Mouse (Mus musculus) hindbrain, embryonic 16.5 days (tissue): ENCODE results near the gene Phykpl. TPM values are rescaled to one million over a fixed set of nuclear protein-coding genes. Genes with fewer than 3 reads are reported as not detected.
A peak's percentile ranks its signal among the peaks of the same experiment; 100 is the strongest.

Experiments
- ATAC-seq: fragments of 200-750 bp; cut with Nextera tagmentation; 2 replicates; pipeline ENCODE4 v1.8.0; 2017; ENCODE audit warnings: moderate TSS enrichment, moderate library complexity
- H3K27ac ChIP-seq: fragments of 300-500 bp; sonication (generic); 2 replicates; pipeline ENCODE4 v1.5.1; 2014; ENCODE audit warnings: low read depth, mild to moderate bottlenecking, control low read depth, low read length, moderate library complexity
- H3K27me3 ChIP-seq: fragments of 300-500 bp; sonication (generic); replicated peaks from 2 replicates; pipeline ENCODE4 v1.6.1; 2014; ENCODE audit warnings: low read length; ENCODE audit not compliant: control insufficient read depth, insufficient read depth
- H3K36me3 ChIP-seq: fragments of 300-500 bp; sonication (generic); 2 replicates; pipeline ENCODE4 v1.6.1; 2014; ENCODE audit warnings: mild to moderate bottlenecking, low read length, moderate library complexity, mixed read lengths; ENCODE audit not compliant: control insufficient read depth, insufficient read depth
- H3K4me1 ChIP-seq: fragments of 300-500 bp; sonication (generic); 2 replicates; pipeline ENCODE4 v1.6.1; 2014; ENCODE audit warnings: low read depth, low read length; ENCODE audit not compliant: control insufficient read depth, insufficient read depth
- H3K4me2 ChIP-seq: fragments of 300-500 bp; sonication (generic); 2 replicates; pipeline ENCODE4 v1.6.1; 2014; ENCODE audit warnings: mild to moderate bottlenecking, low read length, control low read depth, moderate library complexity
- H3K4me3 ChIP-seq: fragments of 300-500 bp; sonication (generic); 2 replicates; pipeline ENCODE4 v1.5.1; 2014; ENCODE audit warnings: mild to moderate bottlenecking, low read length, control low read depth, moderate library complexity
- H3K9ac ChIP-seq: fragments of 300-500 bp; sonication (generic); 2 replicates; pipeline ENCODE4 v1.6.1; 2014; ENCODE audit warnings: low read depth, mild to moderate bottlenecking, control low read depth, low read length, moderate library complexity
- H3K9me3 ChIP-seq: fragments of 300-500 bp; sonication (generic); 2 replicates; pipeline ENCODE4 v1.6.1; 2014; ENCODE audit warnings: mild to moderate bottlenecking, low read length, moderate library complexity; ENCODE audit not compliant: control insufficient read depth
- whole genome bisulfite sequencing: fragments of 180-500 bp; shearing (Covaris S2); extraction: QIAGEN DNeasy Blood & Tissue Kit; methylation state at CpG from one replicate; pipeline ENCODE4 v1.1.7; 2014; 5-methylcytosine and 5-hydroxymethylcytosine counted together
- polyA plus RNA-seq: library from polyadenylated mRNA; unstranded; fragments of >200 nt; fragmentation: Nextera tagmentation; extraction: Ambion mirVana; gene quantifications from 2 replicates; pipeline ENCODE4 v1.2.1, GENCODE M21; 2015

Gene Phykpl
- polyA plus RNA-seq, result 9.2 and 9.7 TPM in 2 replicates

DNA sequence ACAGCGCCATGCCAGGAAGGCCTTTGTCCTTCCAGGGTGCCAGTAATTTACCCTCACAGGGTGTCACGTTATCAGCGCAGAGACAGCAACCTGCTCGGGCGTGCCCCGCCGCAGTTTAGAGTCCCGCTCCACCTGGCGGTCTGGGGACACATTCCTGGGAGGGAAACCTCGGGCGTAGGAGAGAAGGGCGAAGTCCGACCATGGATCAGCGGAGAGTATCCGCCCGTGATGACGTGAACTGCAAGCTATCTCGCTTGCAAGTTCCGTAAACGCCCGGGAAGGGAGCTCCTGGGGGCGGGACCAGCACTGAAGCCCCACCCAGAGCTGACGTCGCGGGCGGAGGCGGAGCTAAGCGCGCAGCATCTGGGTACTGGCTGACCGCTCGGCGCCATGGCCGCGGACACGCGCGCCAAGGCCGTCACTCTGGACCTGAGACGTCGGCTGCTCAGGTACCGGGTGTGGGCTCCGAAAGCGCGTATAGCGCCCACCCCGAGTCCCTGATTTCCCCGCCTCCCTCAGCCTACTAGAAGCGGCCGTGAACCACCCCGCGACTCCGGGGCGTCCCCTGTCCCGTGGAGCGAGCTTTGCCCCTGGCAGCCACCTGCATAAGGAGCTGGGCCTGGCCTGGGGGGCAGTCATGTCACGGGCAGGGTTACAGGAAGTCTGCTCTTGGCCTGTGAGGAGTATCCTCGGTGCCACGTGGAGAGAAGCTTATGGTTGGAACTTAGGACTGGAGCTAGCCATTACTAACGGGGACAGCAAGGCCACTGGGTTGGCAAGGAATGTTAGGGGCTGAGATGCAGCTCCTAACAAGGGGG lies at the start of gene Phykpl:
Gene Phykpl (plus strand): TSS at position 327 of the 818 bp plus-strand sequence.
- Histone ChIP-seq H3K4me3 (peak within 1 kb of the TSS; percentile 70), H3K9ac (peak within 1 kb of the TSS; percentile 72), H3K9me3 (no peaks in the 10 kb centered on the region), H3K27ac (peak within 1 kb of the TSS; percentile 90), H3K4me1 (peaks cover 13% of the 10 kb centered on the region), H3K4me2 (peak within 1 kb of the TSS; percentile 78), H3K27me3 (no peaks in the 10 kb centered on the region), H3K36me3 (peaks cover 7% of the 10 kb centered on the region; the same call in 1 of the 2 replicates)
- under 1% methylated on average over 51 of the region's 59 CpGs for WGBS
- ATAC-seq, result peak; percentile 95

DNA sequence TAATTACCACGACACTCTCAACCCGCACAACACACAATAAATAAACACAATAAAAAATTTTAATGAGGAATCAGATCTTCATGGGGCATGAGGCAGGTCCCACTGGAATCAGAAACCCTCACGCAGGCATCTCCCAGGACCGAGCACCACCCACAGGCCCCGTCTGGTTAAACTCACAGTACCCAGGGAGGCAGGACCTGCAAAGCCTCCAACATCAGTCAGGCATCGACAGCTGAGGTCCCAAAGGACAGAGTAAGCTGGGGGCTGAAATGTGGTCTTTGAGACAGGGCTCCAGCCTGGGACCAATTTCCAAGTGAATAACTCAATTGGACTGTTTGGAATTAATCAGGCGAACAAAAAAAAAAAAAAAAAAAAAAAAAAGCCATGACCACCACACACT lies 46.2 kb upstream of the Phykpl start:
- Histone ChIP-seq H3K4me2 (no peak overlapping the region), H3K9ac (no peak overlapping the region), H3K27me3 (no peaks in the 10 kb centered on the region), H3K27ac (no peak overlapping the region), H3K4me1 (no peaks in the 10 kb centered on the region), H3K4me3 (no peak overlapping the region), H3K9me3 (no peaks in the 10 kb centered on the region), H3K36me3 (no peaks in the 10 kb centered on the region)
- ATAC-seq, result no peak
- WGBS, result 23% methylated on average over 7 of the region's 7 CpGs

DNA sequence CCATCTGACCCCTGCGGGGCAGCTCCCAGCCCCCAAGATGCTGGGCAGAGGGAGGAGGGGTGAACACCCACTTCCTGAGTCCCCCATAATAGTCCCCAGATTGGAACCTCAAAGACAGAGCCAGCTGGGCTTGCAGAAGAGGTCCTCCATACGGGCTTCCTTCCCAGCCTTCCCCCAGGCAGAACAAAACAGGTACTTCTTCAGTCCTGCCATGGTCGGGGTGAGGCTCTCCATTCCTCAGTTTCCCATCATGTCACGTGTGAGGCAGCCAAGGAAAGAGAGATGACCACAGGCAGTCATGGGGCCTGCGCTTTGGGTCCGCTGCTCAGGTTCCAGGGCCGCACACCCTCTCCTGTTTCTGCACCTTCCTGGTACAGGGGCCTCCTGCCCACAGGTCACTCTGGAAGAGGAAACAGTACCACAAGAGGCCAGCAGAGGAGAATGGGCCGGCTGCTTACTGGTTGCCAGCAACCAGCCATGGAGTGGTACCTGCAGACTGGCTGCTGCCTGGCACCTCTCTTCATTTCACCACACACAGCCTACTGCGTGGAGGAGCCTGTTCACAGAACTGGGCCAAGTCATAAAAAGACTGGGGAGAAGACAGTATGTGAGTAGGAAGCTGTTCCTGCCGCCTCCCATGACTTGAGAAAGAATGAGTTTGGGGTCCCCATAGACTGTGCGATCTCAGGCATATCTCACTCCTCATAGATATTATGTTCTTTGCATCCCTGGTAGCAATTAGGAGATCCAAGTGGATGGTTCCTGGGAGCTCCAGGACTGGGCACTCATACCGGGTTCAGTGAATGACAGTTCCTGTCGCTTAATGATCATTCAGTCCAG lies 45.4 kb upstream of the Phykpl start:
- 57% methylated on average over 13 of the region's 13 CpGs for WGBS
- no peak overlapping the region for H3K27ac ChIP-seq

DNA sequence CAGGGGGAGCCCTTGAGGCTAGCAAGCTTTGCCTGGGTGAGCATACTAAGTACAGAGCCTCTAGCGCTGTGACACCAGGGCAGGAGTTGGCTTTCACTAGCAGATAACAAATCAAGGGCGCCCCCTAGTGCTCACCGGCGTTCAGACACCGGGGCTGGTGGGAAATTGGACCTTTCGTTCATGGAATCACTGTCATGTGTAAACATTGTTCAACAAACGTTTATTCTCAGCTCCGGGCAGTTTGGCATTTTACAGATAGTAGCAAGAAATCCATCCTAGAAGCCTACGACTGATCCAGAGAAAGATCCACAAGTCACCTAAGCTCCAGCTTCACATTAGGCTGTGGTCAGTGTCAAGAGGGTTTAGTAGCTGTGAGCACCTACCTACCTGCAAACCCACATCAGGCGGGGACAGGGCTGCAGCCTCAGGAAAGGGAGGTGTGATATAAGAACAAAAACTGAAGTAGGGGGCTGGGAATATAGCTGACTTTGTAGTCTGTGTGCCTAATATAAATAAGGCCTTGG lies 44.7 kb upstream of the Phykpl start:
- WGBS, result 19% methylated on average over 10 of the region's 10 CpGs

More for the DNA sequence above, 45.4 kb upstream of the Phykpl start:
- no peak overlapping the region for H3K9ac ChIP-seq
- H3K9me3 ChIP-seq, result no peaks in the 10 kb centered on the region
- H3K4me1 ChIP-seq, result no peaks in the 10 kb centered on the region
- H3K27me3 ChIP-seq, result no peaks in the 10 kb centered on the region
- ATAC-seq, result no peak; the same call in 1 of the 2 replicates
- H3K4me3 ChIP-seq, result no peak overlapping the region
- H3K4me2 ChIP-seq, result no peak overlapping the region
- H3K36me3 ChIP-seq, result no peaks in the 10 kb centered on the region

DNA sequence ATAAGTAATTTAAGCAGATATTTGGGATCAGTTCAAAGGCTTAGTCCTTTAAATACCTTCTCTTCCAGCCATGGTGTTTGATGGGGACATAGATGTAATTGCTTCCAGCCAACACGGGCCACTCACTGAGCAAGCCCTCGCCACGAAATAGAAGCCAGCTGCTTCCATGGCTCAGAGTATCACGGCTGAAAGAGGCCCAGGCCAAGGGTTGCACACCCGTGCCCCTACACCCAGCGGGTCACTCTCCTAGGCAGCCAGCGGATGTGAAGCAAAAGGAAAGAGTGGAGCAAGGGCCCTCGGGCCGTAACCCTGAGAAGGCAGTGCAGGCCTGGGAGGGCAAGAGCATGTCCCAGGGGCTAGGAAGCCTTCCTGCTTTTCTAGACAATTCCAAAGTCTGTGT lies 42.1 kb upstream of the Phykpl start:
- no peaks in the 10 kb centered on the region for H3K9me3 ChIP-seq
- no peaks in the 10 kb centered on the region for H3K4me1 ChIP-seq
- no peak overlapping the region for H3K4me3 ChIP-seq
- no peak overlapping the region for H3K9ac ChIP-seq
- ATAC-seq, result no peak
- 58% methylated on average over 9 of the region's 9 CpGs for WGBS
- no peaks in the 10 kb centered on the region for H3K27me3 ChIP-seq
- no peaks in the 10 kb centered on the region for H3K36me3 ChIP-seq
- H3K27ac ChIP-seq, result no peak overlapping the region
- H3K4me2 ChIP-seq, result no peak overlapping the region

More for the DNA sequence above, 44.7 kb upstream of the Phykpl start:
- Histone ChIP-seq H3K27ac (no peak overlapping the region), H3K27me3 (no peaks in the 10 kb centered on the region), H3K9me3 (no peaks in the 10 kb centered on the region), H3K4me2 (no peak overlapping the region), H3K4me3 (no peak overlapping the region), H3K9ac (no peak overlapping the region), H3K4me1 (no peaks in the 10 kb centered on the region), H3K36me3 (no peaks in the 10 kb centered on the region)
- ATAC-seq, result peak; percentile 88

DNA sequence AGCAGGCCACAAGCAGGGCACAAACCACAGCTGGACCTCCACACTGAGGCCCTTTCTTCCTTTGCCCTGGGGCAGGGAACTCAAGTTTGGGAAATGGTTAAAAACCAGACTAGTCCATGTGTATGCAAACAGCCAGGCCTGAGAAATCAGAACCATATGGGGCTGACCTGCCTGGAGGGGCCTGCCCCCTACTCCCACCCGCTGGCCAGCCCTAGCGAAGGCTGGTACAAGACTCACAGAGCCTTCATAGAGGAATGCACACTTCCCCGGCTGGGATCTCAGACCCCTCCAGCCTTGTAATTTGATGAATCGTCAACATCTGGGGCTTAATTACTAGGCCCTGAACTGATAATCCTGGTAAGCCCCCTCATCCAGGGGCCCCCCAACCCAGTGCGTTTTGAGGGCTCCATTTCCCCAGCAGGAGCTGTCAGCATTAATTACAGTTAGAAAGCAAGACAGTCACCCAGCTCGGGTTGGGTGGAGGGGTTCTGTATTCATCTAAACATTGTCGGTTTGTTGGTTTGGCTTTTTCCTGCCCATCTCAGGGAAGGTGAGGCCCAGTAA lies 41.0 kb upstream of the Phykpl start:
- Histone ChIP-seq H3K27ac (no peak overlapping the region), H3K9ac (no peak overlapping the region), H3K9me3 (no peaks in the 10 kb centered on the region), H3K36me3 (no peaks in the 10 kb centered on the region), H3K4me1 (no peaks in the 10 kb centered on the region), H3K4me3 (no peak overlapping the region), H3K27me3 (no peaks in the 10 kb centered on the region), H3K4me2 (no peak overlapping the region)
- 35% methylated on average over 7 of the region's 7 CpGs for WGBS
- ATAC-seq, result no peak

DNA sequence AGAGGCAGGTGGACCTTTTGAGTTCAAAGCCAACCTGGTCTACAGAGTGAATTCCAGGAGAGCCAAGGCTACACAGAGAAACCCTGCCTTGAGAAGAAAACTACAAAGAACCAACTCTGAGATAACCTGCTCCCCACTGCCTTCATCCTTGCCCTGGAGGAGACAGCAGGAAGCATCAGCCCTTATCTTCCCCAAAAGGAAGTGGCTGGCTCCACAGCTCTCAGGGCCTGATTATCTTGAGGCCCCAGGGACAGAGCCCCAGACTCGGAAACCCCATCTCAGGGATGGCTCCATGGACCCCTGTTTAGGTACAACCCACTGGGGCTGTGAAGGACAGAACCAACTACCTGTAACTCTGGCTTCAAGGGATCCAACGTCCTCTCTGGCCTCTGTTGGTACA lies 40.1 kb upstream of the Phykpl start:
- WGBS, result 66% methylated on average over 2 of the region's 2 CpGs
- H3K27ac ChIP-seq, result no peak overlapping the region

DNA sequence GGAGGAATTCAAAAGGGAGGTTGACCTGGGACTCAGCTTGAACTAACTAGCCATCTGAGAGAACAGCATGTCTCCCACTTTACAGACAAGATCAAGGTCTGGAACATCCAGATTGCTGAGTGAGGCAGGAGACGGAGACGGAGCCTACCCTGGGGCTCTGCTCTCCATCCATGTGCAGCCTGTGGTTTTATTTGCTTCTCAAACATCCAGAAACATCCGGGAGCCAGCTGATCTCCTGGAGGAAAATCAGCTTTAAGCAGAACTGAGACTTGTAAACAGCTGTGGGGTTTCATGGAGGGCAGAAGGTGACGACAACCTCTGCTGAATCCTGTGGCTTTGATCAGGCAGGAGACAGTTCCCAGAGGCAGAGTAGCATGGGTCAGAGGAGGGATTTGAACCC lies 38.7 kb upstream of the Phykpl start:
- no peak overlapping the region for H3K9ac ChIP-seq
- WGBS, result 74% methylated on average over 4 of the region's 4 CpGs
- no peaks in the 10 kb centered on the region for H3K27me3 ChIP-seq
- H3K4me2 ChIP-seq, result no peak overlapping the region
- ATAC-seq, result no peak
- no peak overlapping the region for H3K27ac ChIP-seq
- H3K4me1 ChIP-seq, result no peaks in the 10 kb centered on the region
- H3K36me3 ChIP-seq, result no peaks in the 10 kb centered on the region
- H3K4me3 ChIP-seq, result no peak overlapping the region
- no peaks in the 10 kb centered on the region for H3K9me3 ChIP-seq

More for the DNA sequence above, 40.1 kb upstream of the Phykpl start:
- Histone ChIP-seq H3K4me3 (no peak overlapping the region), H3K9ac (no peak overlapping the region), H3K4me1 (no peaks in the 10 kb centered on the region), H3K4me2 (no peak overlapping the region), H3K9me3 (no peaks in the 10 kb centered on the region), H3K36me3 (no peaks in the 10 kb centered on the region), H3K27me3 (no peaks in the 10 kb centered on the region)
- no peak for ATAC-seq
